ENCODE assay signal across 22 mouse cellular contexts in genomic region chr12:58934580-58934979, GRCm38 (mm10).
DNase-seq lines count a peak whose midpoint lies in the region; ATAC-seq and TF ChIP-seq lines count a peak whose summit lies in the region.
"Had no signal": no experiment of that assay in that cellular context is flagged by ENCODE, and none has a peak within 500 bp of the region (broad histone marks: within the 10 kb centered on the region; RNA-seq: fewer than 3 reads in every experiment).

No protein-coding gene starts in this region.

- no peaks in the 10 kb centered on the region for H3K27me3 ChIP-seq in heart, embryonic 10.5 days (ENCODE audit: insufficient read depth, poor library complexity, severe bottlenecking)
- H3K27me3 ChIP-seq in kidney, embryonic 14.5 days (ENCODE audit: control insufficient read depth, insufficient read depth, low read length) = no peaks in the 10 kb centered on the region
- H3K27me3 ChIP-seq in kidney, embryonic 15.5 days = no peaks in the 10 kb centered on the region
- H3K27me3 ChIP-seq in kidney, adult 2 months (replicated peaks; ENCODE audit: control insufficient read depth, insufficient read depth, low read length) = no peaks in the 10 kb centered on the region
- H3K27me3 ChIP-seq in kidney, postnatal 0 days (ENCODE audit: insufficient read depth, low read length) = no peaks in the 10 kb centered on the region
- H3K27me3 ChIP-seq: CH12.LX had no signal

- no peak overlapping the region for H3K4me3 ChIP-seq in heart, embryonic 10.5 days
- H3K4me3 ChIP-seq in kidney, embryonic 14.5 days (ENCODE audit: low read length) = no peak overlapping the region
- no peak overlapping the region for H3K4me3 ChIP-seq in kidney, embryonic 15.5 days (replicated peaks)
- H3K4me3 ChIP-seq in kidney, adult 2 months (ENCODE audit: insufficient read depth, low read depth, low read length) = no peak overlapping the region
- H3K4me3 ChIP-seq in kidney, postnatal 0 days (replicated peaks; ENCODE audit: low read depth, low read length) = no peak overlapping the region

- ATAC-seq in kidney, embryonic 14.5 days (ENCODE audit: low FRiP score, low TSS enrichment) = peak; percentile 64; the same call in 1 of the 2 replicates
- ATAC-seq in kidney, embryonic 15.5 days (replicated peaks; ENCODE audit: low FRiP score) = peak; percentile 64
- no peak for ATAC-seq in kidney, postnatal 0 days (replicated peaks; ENCODE audit: low FRiP score, low read depth)
- ATAC-seq: activated CD4-positive, CD25-positive, alpha-beta regulatory T cell, adult 4 months; CD4-positive, CD25-positive, alpha-beta regulatory T cell, adult 4 months; Patski had no signal

- WGBS in heart, embryonic 10.5 days = 40% methylated on average over 4 of the region's 4 CpGs
- 25% methylated on average over 4 of the region's 4 CpGs for WGBS in kidney, embryonic 14.5 days
- WGBS in kidney, embryonic 15.5 days = 23% methylated on average over 4 of the region's 4 CpGs
- WGBS in kidney, adult 2 months = 30% methylated on average over 4 of the region's 4 CpGs
- WGBS in kidney, postnatal 0 days = 17% methylated on average over 4 of the region's 4 CpGs

- no peak for TF ChIP-seq CTCF in kidney, adult 2 months (conservative IDR thresholded peaks at IDR 0.05; ENCODE audit: insufficient read depth, insufficient read length, low read depth, low read length)
- no peak for TF ChIP-seq CTCF in kidney, postnatal 0 days (IDR thresholded peaks at IDR 0.05; ENCODE audit: low read depth)

- no peak overlapping the region for H3K9ac ChIP-seq in kidney, embryonic 14.5 days (ENCODE audit: low read depth, low read length)
- H3K9ac ChIP-seq in kidney, embryonic 15.5 days = no peak overlapping the region
- H3K9ac ChIP-seq in kidney, postnatal 0 days (ENCODE audit: low read depth, low read length) = no peak overlapping the region

- no peak overlapping the region for H3K4me2 ChIP-seq in kidney, embryonic 14.5 days (replicated peaks; ENCODE audit: low read depth, low read length)
- H3K4me2 ChIP-seq in kidney, embryonic 15.5 days = no peak overlapping the region
- H3K4me2 ChIP-seq in kidney, postnatal 0 days (ENCODE audit: low read length) = no peak overlapping the region

- intact Hi-C loops in heart, postnatal 25 days (cut with DNase I) = no loop called here

- H3K4me1 ChIP-seq in heart, embryonic 10.5 days = peaks cover 15% of the 10 kb centered on the region
- no peaks in the 10 kb centered on the region for H3K4me1 ChIP-seq in kidney, embryonic 14.5 days (ENCODE audit: control insufficient read depth, insufficient read depth, low read length)
- H3K4me1 ChIP-seq in kidney, embryonic 15.5 days = 0 out of 2 replicates have a peak, but pooled peaks cover 4% of the 10 kb centered on the region
- no peaks in the 10 kb centered on the region for H3K4me1 ChIP-seq in kidney, adult 2 months (ENCODE audit: control insufficient read depth, insufficient read depth, low read length)
- no peaks in the 10 kb centered on the region for H3K4me1 ChIP-seq in kidney, postnatal 0 days (replicated peaks; ENCODE audit: insufficient read depth, low read length)

- H3K27ac ChIP-seq in heart, embryonic 10.5 days = 0 out of 2 replicates have a peak overlapping the region, but pooled peaks have one; percentile 37
- H3K27ac ChIP-seq in kidney, embryonic 14.5 days (ENCODE audit: low read depth, low read length) = no peak overlapping the region
- H3K27ac ChIP-seq in kidney, embryonic 15.5 days = no peak overlapping the region
- no peak overlapping the region for H3K27ac ChIP-seq in kidney, adult 2 months (ENCODE audit: insufficient read depth, low read depth, low read length)
- no peak overlapping the region for H3K27ac ChIP-seq in kidney, postnatal 0 days

- H3K36me3 ChIP-seq in heart, embryonic 10.5 days = no peaks in the 10 kb centered on the region
- H3K36me3 ChIP-seq in kidney, embryonic 14.5 days (ENCODE audit: control insufficient read depth, insufficient read depth, low read length) = no peaks in the 10 kb centered on the region
- H3K36me3 ChIP-seq in kidney, embryonic 15.5 days = no peaks in the 10 kb centered on the region
- no peaks in the 10 kb centered on the region for H3K36me3 ChIP-seq in kidney, adult 2 months (ENCODE audit: control insufficient read depth, insufficient read depth, low read length)
- H3K36me3 ChIP-seq in kidney, postnatal 0 days (ENCODE audit: insufficient read depth, low read length) = no peaks in the 10 kb centered on the region
- H3K36me3 ChIP-seq: G1E had no signal

- H3K9me3 ChIP-seq in heart, embryonic 10.5 days = no peaks in the 10 kb centered on the region
- peaks cover 1% of the 10 kb centered on the region; the same call in 1 of the 2 replicates for H3K9me3 ChIP-seq in kidney, embryonic 14.5 days (ENCODE audit: control insufficient read depth, low read length)
- H3K9me3 ChIP-seq in kidney, embryonic 15.5 days (replicated peaks) = no peaks in the 10 kb centered on the region
- no peaks in the 10 kb centered on the region for H3K9me3 ChIP-seq in kidney, postnatal 0 days (replicated peaks; ENCODE audit: low read length)
- H3K9me3 ChIP-seq: G1E had no signal

- DNase-seq in heart, embryonic 10.5 days (ENCODE audit: low spot score) = no peak
- no peak for DNase-seq in heart, postnatal 25 days (ENCODE audit: low spot score)
- DNase-seq in kidney, adult 9 months = no peak
- no peak for DNase-seq in kidney, adult 2 months
- peak; percentile 42 for DNase-seq in kidney, postnatal 0 days (ENCODE audit: low spot score)
- no peak for DNase-seq in kidney, postnatal 36 days
- DNase-seq: adrenal gland, adult 2 months; adrenal gland, adult 8-10 months; adrenal gland, postnatal 10 days; adrenal gland, postnatal 14 days; adrenal gland, postnatal 25 days; adrenal gland, postnatal 36 days; B cell, adult 2 months; cerebellum, adult 11 months; cerebellum, adult 11-12 months had no signal

- no peak for TF ChIP-seq POLR2A in kidney, adult 2 months (IDR thresholded peaks at IDR 0.05; ENCODE audit: low read depth, low read length)
